Mouse (Mus musculus) adrenal gland, postnatal 10 days (tissue): ENCODE measurements around the gene Rerg. TPM values are rescaled to one million over a fixed set of nuclear protein-coding genes. Genes with fewer than 3 reads are reported as not detected.
"Not testable (repeated sequence)": the region's sequence is repeated elsewhere in the genome, so short reads cannot be mapped to it uniquely, and the experiment has no call there.

Experiments used
- DNase-seq: peaks from one replicate; pipeline ENCODE4 v3.0.0; 2021; ENCODE audit warnings: mixed read lengths
- total RNA-seq, 2 experiments: library from RNA; stranded (reverse); gene quantifications; 2 replicates each; pipeline ENCODE4 v1.2.3; 2021

Gene Rerg
- total RNA-seq, 2 experiments from 2014 or later = 81.0 to 82.3 TPM

DNA sequence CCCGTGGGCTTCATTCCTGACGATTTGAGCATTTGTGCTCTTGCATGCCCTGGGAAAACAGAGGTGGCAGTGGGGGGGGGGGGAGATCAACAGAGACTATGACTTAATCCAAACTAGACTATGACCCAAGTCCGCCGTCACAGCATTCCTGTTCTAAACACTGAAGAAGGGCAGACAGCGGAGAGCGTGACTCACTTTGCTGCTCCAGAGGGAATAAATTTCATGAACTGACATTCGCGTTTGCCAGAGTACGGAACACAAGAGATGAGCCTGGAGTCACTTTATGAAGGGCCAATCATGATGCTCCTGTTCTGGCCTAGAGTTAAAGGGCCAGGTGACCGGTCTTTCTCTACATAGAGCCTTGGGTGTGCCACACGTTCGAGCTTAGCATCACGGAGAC lies 93.6 kb downstream of the Rerg start:
- DNase-seq = peak; percentile 43

DNA sequence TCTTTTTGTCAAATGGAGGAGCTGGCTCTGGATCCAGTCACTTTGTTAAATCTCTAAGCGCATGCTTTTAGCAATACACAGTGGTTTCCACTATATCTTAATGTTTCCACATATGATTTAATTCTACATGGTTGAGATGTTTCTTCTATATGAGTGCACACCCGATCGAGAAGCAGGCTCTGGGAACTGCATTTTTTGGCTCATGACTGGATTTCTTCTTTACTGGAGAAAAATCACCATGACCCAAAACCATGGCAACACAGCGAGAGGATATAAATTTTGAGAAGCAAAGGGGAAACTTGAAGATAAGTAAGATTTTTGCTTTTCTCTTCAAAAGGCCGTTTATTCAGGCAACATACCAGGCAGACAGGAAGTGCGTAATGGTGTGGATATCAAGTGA lies 94.1 kb downstream of the Rerg start:
- DNase-seq = no peak

DNA sequence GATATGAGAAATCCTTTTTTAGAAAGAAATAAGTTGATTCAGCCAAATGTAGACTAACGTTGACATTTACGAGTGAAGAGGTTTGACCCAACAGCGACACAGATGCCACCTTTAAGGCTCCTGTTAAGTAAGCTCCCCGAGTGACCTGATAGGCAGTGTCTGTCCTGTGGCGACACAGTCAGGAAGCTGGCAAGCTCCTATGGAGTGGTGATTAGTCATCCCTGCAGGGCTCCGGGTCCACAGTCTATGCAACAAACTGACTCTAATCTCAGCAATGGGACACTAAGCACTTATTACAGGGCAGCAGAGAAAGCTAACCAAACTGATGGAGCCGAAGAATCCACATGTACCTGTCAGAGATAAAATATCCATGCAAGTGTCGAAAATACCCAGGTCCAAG lies 98.0 kb downstream of the Rerg start:
- no peak for DNase-seq

DNA sequence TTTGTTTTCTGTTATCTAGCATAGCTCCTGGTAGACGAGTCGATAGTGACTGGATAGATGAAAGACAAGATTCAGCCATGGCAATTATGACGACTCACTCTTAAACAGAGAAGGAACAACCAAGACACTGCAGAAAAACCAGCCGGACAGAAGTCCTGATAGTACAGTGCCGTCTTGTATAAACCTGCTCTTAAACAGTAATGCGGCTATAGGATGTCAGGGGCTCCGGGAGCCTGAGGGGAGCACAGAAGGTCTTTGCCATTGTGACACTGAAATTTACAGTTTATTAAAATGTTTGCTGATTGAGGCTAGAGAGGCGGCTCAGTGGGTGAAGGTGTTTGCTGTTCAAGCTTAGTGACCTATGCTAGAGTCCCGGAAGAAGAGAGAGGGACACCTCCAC lies 98.8 kb downstream of the Rerg start:
- DNase-seq = no peak

DNA sequence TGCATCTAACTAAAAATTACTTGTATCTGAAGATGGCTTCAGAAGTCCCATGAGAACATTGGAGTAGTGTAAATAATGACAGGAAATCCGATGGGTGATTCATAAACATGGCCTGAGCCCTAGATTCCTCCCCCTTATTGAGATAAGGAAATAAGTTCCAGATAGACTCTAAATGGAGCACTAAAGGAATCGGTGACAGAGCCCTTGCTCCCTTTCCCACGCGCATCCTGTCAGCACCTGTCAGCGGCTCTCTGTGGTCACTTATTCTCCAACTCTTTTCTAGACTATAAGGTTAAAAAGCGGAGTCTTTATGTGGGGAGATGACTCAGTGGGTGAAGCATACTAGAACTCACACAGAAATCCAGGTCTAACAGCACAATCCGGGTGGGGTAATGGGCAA lies 104.8 kb downstream of the Rerg start:
- no peak for DNase-seq

DNA sequence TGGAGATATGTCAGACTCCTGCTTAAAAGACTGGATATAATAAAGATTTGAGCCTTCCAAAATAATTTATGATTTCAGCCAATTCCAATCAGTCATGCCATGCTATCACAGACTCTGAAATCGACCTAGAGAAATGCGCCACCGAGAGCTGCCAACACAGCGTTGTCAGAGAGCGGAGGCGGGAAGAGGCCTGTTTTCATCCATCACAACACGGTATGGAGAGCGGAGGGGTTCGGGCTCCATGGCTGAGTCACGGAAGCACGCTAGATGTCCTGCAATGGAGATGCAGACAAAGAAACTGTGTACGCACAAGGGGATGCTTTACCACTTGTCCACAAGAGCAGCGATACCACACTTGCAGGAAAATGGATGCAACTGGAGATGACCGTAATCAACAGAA lies 105.5 kb downstream of the Rerg start:
- DNase-seq = peak; percentile 19

DNA sequence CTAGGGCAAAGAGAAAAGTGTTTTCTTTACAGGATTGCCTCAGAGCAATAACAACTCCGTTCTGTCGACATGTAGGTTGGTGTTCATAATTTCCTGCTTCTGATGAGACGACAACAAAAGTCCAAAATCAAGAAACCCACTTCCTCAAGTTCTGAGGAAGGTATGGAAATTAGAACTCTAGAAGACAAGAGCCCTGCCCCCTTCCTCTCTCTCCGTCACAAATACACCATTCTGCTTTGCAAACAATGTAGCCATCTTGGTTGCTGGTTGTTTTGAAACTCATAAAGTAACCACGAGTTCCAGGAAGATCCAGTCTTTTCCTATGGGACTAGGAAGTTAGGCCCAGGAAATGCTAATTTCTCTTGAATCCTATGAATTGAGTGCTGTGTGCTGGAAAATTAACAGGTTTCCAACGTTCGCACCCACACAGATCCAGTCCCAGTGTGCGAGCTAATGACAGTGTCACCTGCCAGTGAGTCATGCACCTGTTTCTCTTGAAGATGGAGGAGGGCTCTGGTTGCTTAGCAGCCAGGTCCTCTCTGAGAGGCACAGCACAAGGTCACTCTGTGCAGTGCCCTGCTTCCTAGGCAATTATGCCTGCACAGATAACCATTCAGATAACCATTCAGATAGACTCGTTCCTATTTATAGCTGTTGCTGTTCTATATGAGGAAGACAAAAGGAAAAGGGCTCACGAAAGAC lies 106.9 kb downstream of the Rerg start:
- DNase-seq = no peak

DNA sequence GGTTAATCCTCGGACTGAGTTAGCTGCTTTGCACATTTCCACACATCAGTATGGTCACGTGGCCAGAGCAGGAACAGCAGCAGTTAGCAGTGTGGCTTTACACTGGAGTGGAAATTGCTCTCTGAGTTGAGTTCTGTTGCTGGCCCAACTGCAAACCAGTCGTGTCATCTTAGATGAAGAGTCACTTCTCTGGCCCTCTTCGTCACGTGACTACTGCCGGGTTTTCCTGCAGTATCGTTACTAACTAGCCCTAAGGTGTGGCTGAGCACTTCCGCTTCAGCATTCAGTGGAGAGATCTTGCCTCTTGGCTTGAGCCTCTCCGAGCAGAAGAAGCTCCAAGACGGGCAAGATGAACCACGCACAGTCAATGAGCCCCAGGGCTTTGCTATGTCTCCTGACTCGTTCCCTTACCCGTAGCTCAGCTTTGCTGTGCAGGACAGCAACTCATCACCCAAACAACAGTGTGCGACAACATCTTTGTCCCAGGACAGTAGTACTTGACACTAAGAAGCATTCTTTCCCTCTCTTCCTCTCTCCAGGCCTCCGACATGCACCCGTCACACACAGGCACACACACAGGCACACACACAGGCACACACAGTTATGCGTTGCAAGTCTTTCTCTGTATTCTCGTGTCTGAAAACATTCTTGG lies 108.3 kb downstream of the Rerg start:
- DNase-seq = no peak

DNA sequence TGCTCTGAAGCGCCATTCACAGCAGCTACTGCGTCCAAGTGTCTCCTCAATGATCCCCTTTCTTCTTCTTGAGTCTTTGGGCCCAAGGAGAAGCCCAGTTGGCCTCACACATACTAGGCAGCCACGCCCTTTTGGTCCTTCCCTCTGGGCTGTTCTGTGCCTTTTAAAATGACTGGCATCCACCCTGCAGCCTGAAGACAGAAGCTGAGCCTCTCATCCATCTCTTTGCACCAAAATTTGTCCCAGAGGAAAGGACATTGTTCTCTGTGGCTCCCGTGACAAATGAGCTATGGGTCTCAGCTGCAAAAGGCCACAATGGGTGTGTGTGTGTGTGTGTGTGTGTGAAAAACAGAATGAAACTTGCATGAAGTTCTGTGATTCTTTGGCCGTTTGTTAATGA lies 109.7 kb downstream of the Rerg start:
- DNase-seq = no peak

DNA sequence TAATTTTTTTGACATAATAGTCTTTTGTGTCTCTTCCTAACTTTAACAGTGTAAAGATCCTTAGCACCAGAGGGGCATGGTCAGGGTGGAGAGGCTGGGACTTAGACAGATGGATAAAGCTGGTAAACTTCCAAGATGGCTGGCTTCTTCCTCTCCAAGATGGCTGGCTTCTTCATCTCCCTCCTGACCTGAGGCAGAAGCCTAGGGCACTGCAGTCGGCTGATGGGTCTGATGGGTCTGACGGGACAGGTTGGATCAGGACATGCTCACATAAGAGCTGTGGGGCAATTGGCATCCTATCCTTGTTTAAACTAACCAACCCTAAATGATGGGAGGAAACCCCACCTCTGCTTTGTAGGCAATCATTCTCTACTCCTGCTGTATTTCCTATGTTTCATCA lies 112.0 kb downstream of the Rerg start:
- DNase-seq = no peak

DNA sequence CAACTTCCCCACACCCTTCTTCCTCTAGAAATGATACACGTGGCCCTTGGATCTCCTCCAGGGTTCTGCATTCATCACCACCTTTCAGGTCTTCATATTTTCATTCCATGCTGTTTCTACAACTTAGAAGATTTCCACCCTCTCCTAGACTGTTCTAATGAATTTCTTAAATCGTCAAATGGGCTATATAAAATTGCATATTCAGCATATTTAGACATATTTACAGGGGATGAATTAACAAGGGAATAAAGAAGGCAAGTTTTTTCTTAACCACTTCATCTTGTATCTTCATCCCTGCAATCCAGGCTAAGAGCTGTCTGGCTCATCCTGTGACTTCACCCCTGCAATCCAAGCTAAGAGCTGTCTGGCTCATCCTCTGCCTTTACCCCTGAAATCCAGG lies 116.2 kb downstream of the Rerg start:
- DNase-seq = no peak

DNA sequence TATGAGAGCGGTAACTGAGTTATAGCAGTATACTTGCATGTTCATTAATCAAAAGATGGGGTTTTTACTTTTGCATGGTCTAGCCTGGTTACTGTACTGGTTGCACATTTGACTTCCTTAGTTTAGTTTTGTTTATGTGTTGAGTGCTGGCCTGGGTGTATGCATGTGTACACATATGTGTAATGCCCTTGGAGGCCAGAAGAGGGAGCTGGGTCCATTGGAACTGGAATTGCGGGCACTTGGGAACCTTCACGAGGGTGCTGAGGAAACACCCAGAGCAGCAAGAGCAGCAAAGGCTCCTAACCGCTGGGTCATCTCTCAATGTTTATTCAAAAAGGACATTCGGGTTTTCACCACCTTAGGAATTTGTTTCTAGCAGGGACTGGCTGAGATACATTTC lies 116.8 kb downstream of the Rerg start:
- peak; percentile 71 for DNase-seq

DNA sequence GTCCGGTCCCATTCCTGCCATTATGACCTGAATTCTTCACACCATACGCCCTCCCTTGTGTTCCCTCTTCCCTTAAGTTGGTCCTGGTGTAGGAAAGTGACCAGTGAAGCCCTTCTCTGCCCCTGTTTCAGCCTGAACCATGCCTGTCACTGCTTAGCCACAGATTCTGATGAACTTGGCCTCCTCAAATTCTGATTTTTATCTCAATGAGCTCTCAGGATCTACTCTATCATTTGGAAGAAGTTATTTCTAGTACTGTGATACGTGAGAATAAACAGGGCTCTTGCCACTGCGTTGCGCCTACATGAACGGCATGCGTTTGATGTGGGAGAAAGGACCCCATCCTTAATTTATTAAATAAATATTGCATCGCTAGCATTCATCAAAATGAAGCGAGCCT lies 117.3 kb downstream of the Rerg start:
- no peak for DNase-seq

DNA sequence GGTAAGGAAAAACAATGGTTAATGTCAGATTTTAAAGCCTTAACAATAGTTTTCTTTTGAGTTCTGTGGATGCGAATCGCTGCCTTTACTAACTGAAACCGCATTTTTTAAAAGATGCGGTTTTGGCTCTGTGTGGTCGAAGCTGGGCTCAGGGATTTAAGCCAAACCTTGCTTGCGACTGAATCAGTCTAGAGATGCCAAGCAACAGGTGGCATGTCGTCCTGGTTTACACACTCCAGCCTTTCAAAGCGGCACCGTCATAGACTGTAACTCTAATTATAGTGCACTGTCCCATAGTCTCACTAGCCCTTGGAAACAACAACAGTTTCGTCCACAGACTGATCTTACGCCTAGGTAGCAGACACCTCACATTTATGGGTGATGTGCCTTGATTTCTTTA lies 123.3 kb downstream of the Rerg start:
- DNase-seq = no peak

DNA sequence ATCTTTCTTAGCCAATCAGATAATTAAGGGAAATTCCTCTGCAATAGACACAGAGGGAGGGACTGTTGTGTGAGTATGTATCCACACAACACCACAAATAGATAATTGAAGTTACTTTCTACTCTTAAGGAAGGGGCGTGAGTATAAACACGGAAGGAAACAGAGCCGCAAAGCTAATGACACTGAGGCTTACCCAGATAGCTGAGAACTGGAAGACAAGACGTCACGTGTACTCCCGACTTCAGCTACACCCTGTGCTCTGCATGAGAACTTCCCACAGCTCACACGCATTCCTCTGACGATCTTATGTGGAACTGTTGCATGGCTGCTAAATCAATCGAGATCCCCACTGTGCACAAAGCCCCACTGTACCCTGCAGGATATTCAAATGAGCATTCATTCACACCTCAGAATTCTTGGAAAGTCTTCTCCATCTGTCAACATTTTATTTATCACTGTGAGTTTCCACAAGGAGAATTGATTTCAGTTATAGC lies 125.2 kb downstream of the Rerg start:
- no peak for DNase-seq

DNA sequence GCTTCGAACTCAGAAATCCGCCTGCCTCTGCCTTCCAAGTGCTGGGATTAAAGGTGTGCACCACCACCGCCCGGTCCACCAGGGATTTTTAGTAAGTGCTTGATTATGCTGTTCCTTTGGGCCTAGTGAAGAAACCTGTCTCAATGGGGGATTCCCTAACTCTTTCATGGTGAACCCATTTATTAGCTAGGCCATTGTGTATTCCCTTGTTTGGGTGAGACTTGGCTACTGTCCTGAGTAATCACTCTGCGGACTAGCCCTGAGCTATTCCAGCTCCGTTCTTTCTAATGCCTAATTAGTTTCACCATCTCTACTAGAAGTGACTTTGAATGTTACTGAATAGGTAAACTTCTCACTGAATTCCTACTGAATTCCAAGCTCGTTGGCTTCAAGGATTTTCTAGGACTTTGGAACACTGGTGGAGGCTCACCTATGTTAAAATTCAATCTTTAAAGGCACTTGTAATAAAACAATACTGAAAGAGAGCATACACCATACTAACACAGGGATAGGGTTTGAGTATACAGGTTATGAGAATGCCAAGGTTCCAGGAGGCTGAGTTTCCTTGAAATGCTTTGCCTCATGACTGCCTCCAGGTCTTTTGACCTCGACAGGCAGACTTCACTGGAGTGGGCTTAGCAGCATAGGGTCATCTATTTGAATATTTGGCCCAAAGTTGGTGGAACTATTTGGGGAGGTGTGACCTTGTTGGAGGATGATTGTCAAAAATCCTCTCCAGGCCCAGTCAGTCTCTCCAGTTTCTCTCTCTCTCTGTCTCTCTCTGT lies 134.5 kb downstream of the Rerg start:
- not testable (repeated sequence) for DNase-seq

DNA sequence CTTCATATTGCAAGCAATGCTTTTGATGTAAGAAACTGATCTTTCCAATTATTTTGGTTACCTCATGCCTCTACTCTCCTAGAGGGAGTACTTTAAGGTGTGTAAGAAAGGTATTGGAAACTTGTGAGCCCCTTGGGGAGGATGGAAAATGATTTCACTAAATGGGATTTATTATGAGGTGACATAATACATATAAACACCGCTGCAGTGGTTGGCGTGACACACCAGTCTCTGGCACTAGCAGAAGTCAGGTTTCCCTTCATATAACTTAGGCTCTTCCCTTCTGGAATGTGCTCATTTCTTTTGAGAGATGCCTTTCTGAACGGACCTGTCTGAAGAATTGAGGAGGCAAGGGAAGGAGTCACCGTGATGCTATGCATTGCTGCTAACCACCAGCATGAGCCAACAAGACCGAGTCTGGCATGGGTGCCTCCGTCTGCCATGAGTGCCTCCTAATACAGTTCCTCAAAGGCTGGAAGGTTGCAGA lies 139.6 kb downstream of the Rerg start:
- DNase-seq = no peak

DNA sequence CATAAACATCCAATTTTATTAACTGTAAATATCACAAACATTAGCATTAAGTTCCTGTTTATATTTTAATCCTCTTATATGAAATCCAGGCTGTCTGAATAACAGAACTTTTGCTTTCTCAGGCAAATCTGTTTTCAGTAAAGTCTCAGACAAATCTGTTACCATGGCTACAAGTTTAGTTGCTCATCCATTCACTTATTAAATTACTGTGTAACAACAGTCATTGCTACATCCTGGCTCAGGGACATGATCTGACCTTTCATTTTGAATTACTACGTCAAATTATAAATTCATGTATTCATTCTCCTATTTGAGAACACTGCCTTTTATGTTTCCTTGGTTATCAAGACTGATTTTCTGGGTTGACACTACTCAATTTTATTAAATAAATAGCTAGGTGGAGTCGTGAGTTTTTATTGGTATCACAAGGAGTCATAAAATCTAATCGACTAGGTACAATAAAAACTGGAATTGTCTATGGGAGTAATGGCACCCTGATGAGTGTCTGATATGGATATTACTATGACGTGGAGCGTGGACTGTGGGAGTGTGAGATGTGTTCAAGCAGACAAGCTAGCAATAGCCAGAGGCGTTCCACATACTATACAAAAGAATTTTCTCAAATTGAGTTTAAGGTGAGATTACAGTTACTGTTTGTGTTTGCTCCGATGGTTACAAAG lies 140.2 kb downstream of the Rerg start:
- DNase-seq = no peak

DNA sequence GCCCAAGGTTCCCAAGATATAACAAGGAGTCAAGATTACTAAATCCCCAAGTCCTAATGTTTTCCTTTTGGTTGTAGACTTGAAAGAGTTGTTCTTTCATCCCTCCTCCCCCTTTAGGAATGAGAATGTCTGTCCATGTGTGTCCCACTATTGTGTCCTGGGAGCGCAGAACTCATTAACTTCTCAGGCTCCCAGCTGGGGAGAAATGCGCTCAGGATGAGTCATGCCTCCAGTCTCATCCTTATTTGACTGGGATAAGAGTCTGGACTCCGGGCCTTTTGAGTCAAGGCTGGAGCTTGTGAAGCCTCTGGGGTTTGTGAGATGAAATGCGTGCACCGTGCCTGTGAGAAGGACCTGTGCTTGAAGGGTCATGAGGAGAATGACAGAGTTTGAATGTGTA lies 144.8 kb downstream of the Rerg start:
- peak; percentile 27 for DNase-seq

DNA sequence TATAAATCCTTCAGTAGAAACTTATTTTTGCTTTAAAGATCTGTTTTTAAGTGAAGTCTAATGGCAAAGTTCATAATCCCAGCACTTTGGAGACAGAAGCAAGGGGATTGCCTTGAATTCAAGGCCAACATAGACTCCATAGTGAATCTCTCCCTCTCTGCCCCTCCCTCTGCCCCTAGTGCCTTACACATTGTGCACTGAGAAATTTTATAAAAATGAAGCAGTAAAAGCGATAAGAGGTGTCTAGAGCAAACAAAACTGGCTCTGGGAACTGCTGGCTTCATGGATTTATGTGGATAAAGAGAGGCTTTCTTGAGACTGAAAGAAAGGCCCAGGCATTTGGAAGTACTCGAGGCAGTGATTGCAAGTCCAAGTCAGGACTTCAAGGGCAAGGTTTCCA lies 145.8 kb downstream of the Rerg start:
- no peak for DNase-seq

DNA sequence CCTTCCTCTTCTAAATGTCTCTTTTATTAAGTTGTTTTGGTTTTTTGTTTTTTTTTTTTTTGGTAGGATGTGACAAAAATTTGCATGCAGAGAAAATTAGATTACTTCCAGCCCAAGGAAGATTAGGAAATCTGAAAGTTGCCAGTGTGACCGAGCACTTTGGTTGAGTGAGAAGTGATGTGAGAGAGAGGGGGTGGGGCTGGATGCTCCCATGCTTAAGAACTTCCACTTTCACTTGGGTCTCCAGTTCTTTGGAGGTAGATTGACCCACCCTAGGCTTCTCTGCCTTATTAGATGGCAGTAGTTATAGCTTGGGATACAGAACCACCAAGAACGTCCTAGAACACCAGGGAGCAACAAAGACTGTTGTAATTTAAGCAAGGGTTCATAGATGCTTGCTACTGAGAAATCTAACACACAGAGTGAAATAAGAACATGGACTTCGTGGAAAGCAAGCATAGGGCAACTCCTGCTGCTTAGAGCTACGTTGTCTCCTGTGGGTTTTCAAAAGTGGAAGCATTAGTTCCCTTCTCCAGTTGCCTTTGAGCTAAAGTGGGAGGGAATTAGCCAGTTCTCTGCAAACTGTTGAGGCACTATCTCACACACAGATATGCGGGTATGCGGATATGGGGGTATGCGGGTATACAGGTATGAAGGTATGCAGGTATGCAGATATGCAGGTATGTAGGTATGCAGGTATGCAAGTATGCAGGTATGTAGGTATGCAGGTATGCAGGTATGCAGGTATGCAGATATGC lies 152.9 kb downstream of the Rerg start:
- DNase-seq = no peak

DNA sequence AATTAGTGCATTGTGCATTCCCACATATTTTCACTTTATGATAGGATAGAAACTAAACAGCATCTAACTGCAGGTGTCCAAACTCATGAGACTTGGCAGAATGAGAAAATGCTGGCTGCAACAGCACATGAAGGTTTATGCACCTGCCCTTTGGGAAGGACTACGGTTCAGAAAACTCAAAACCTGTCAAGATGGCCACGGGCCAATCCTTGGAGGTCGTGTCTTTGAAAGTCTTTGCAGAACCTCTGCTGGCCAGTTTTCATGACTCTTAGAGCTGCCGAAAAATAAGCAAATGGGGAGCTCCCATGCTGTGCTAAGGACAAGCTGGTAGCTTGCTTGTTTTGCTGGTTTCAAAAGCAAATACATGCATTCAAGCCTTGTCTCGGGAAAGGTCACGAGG lies 156.0 kb downstream of the Rerg start:
- DNase-seq = no peak
